Mouse (Mus musculus) MEL (cell line): ENCODE data around the gene Wasf2. TPM values are rescaled to one million over a fixed set of nuclear protein-coding genes. Genes with fewer than 3 reads are reported as not detected.
"Not testable (repeated sequence)": the region's sequence is repeated elsewhere in the genome, so short reads cannot be mapped to it uniquely, and the experiment has no call there.

Experiments used
- DNase-seq: peaks from one replicate; pipeline ENCODE4 v3.0.0; 2011; ENCODE audit warnings: low read depth, low spot score
- H3K27ac ChIP-seq: 2 replicates; pipeline ENCODE4 v1.5.1; 2012; ENCODE audit warnings: low read depth, mild to moderate bottlenecking, control low read depth, low read length, moderate library complexity; ENCODE audit not compliant: control insufficient read depth
- H3K27me3 ChIP-seq, 2 experiments: fragments of 150-350 bp in 1 of 2; sonication (generic) in 1 of 2; 2 replicates each; pipeline ENCODE4 v1.6.1; 2012; ENCODE audit warnings: low read length in 2 of 2, mild to moderate bottlenecking in 2 of 2, improper control_type of control experiment in 1 of 2, moderate library complexity in 1 of 2; ENCODE audit not compliant: insufficient read depth in 2 of 2, control insufficient read depth in 1 of 2
- H3K36me3 ChIP-seq, 2 experiments: 2 replicates each; pipeline ENCODE4 v1.6.1; 2012 to 2014; ENCODE audit warnings: low read length in 2 of 2, improper control_type of control experiment in 1 of 2, inconsistent platforms in 1 of 2, mild to moderate bottlenecking in 1 of 2; ENCODE audit not compliant: insufficient read depth in 2 of 2, control insufficient read depth in 1 of 2
- H3K4me1 ChIP-seq, 2 experiments: fragments of 150-350 bp in 1 of 2; sonication (generic) in 1 of 2; 2 replicates each; pipeline ENCODE4 v1.6.1; 2012; ENCODE audit warnings: low read length in 2 of 2, improper control_type of control experiment in 1 of 2, mild to moderate bottlenecking in 1 of 2; ENCODE audit not compliant: insufficient read depth in 2 of 2, control insufficient read depth in 1 of 2
- H3K4me3 ChIP-seq, 2 experiments: fragments of 150-350 bp in 1 of 2; sonication (generic) in 1 of 2; 2 replicates each; pipeline ENCODE4 v1.5.1; 2012; ENCODE audit warnings: low read depth in 2 of 2, low read length in 2 of 2, mild to moderate bottlenecking in 2 of 2, moderate library complexity in 2 of 2, control low read depth in 1 of 2, improper control_type of control experiment in 1 of 2; ENCODE audit not compliant: control insufficient read depth in 1 of 2, insufficient read depth in 1 of 2
- H3K79me2 ChIP-seq: 2 replicates; pipeline ENCODE4 v1.6.1; 2012; ENCODE audit warnings: mild to moderate bottlenecking, low read length, moderate library complexity; ENCODE audit not compliant: control insufficient read depth, poor library complexity, insufficient read depth
- H3K9ac ChIP-seq: 2 replicates; pipeline ENCODE4 v1.6.1; 2012; ENCODE audit warnings: low read depth, mild to moderate bottlenecking, control low read depth, low read length, moderate library complexity; ENCODE audit not compliant: control insufficient read depth, poor library complexity, severe bottlenecking
- H3K9me3 ChIP-seq: fragments of 150-350 bp; sonication (generic); replicated peaks from 2 replicates; pipeline ENCODE4 v1.6.1; 2012; ENCODE audit warnings: mild to moderate bottlenecking, low read length, improper control_type of control experiment, moderate library complexity; ENCODE audit not compliant: insufficient read depth
- BHLHE40 ChIP-seq: IDR thresholded peaks from 2 replicates; pipeline ENCODE4 v1.6.1; 2012; ENCODE audit warnings: low read depth, mild to moderate bottlenecking, inconsistent platforms, low read length, improper control_type of control experiment, borderline replicate concordance
- ELF1 ChIP-seq: IDR thresholded peaks from 2 replicates; pipeline ENCODE4 v1.6.1; 2014; ENCODE audit warnings: low read depth, mild to moderate bottlenecking, inconsistent platforms, low read length, improper control_type of control experiment, moderate library complexity
- EP300 ChIP-seq, 2 experiments: IDR thresholded peaks; 2 replicates each; pipeline ENCODE4 v1.6.1; 2011; ENCODE audit warnings: improper control_type of control experiment in 2 of 2, low read length in 2 of 2, low read depth in 1 of 2, mild to moderate bottlenecking in 1 of 2
- JUND ChIP-seq: IDR thresholded peaks from 2 replicates; pipeline ENCODE4 v1.6.1; 2011; ENCODE audit warnings: low read depth, mild to moderate bottlenecking, improper control_type of control experiment, low read length
- MAX ChIP-seq: IDR thresholded peaks from 2 replicates; pipeline ENCODE4 v1.6.1; 2011; ENCODE audit warnings: low read length, improper control_type of control experiment
- MEF2A ChIP-seq: IDR thresholded peaks from 2 replicates; pipeline ENCODE4 v1.6.1; 2014; ENCODE audit warnings: low read depth, mild to moderate bottlenecking, inconsistent platforms, low read length, improper control_type of control experiment; ENCODE audit not compliant: poor library complexity, insufficient replicate concordance, severe bottlenecking; ENCODE audit errors: extremely low read depth
- MYB ChIP-seq: IDR thresholded peaks from 2 replicates; pipeline ENCODE4 v1.6.1; 2011; ENCODE audit warnings: mild to moderate bottlenecking, low read depth, low read length, improper control_type of control experiment
- MYC ChIP-seq: IDR thresholded peaks from 2 replicates; pipeline ENCODE4 v1.6.1; 2011; ENCODE audit warnings: low read depth, mild to moderate bottlenecking, low read length, improper control_type of control experiment, moderate library complexity
- POLR2AphosphoS2 ChIP-seq: IDR thresholded peaks from 2 replicates; pipeline ENCODE4 v1.6.1; 2011; ENCODE audit warnings: low read length, improper control_type of control experiment
- RAD21 ChIP-seq: IDR thresholded peaks from 2 replicates; pipeline ENCODE4 v1.6.1; 2011; ENCODE audit warnings: mild to moderate bottlenecking, low read depth, low read length, improper control_type of control experiment
- TBP ChIP-seq: IDR thresholded peaks from 2 replicates; pipeline ENCODE4 v1.8.0; 2011; ENCODE audit warnings: low read depth, low read length, improper control_type of control experiment
- USF1 ChIP-seq: IDR thresholded peaks from 2 replicates; pipeline ENCODE4 v1.6.1; 2014; ENCODE audit warnings: low read depth, mild to moderate bottlenecking, inconsistent platforms, low read length, improper control_type of control experiment, moderate library complexity
- ZC3H11A ChIP-seq: IDR thresholded peaks from 2 replicates; pipeline ENCODE4 v1.6.1; 2012; ENCODE audit warnings: low read depth, mild to moderate bottlenecking, inconsistent platforms, low read length, improper control_type of control experiment
- ZKSCAN1 ChIP-seq: IDR thresholded peaks from 2 replicates; pipeline ENCODE4 v1.6.1; 2012; ENCODE audit warnings: low read depth, mild to moderate bottlenecking, inconsistent platforms, low read length, improper control_type of control experiment, moderate library complexity
- polyA plus RNA-seq, 2 experiments: library from polyadenylated mRNA; stranded (reverse) in 1 of 2; unstranded in 1 of 2; fragments of >175 nt in 1 of 2; fragments of >200 nt in 1 of 2; gene quantifications; 2 replicates each; pipeline versions ENCODE4 v1.2.1 to v1.2.4; 2012; ENCODE audit warnings: low replicate concordance in 2 of 2, low read depth in 1 of 2; ENCODE audit not compliant: insufficient read length in 2 of 2, insufficient read depth in 1 of 2, missing spikeins in 1 of 2
- total RNA-seq: library from RNA; depleted of rRNA; stranded (reverse); fragments of 300-350 nt; gene quantifications from 2 replicates; pipeline ENCODE4 v1.2.3, GENCODE M21; 2012

Wasf2 gene
- total and polyA plus RNA-seq, 3 experiments: 16.4 to 53.7 TPM; not detected in 1

DNA sequence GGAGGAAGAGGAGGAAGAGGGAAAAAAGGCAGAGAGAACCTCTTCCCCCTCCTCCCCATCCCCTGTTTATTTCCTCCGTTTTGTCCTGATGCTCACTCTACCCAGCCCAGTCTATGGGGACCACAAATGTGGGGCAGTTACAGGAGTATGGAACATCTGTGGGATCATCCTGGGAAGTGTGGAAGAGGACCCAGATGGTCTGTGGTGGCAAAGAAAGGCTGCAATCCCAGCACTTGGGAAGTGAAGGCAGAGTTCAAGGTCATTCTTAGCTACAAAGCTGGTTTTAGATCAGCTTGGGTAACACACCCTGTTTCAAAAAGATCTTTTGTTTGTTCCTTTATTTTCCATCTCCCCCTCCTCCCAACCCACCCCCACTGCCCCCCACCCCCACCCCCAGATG, 36.0 kb upstream of the Wasf2 start:
- Histone ChIP-seq H3K79me2 (no peaks in the 10 kb centered on the region), H3K4me3 (no peak overlapping the region), H3K27me3 (peaks cover 0 to 3% of the 10 kb centered on the region in 2 experiments; a peak in 2 of 4 replicates), H3K9ac (no peak overlapping the region), H3K9me3 (no peaks in the 10 kb centered on the region), H3K4me1 (peaks cover 0 to 7% of the 10 kb centered on the region in 2 experiments; a peak in 3 of 4 replicates), H3K36me3 (peaks cover 0 to 3% of the 10 kb centered on the region in 2 experiments; a peak in 1 of 4 replicates), H3K27ac (no peak overlapping the region)
- DNase-seq: no peak
- TF ChIP-seq EP300 (IDR thresholded peaks at IDR 0.05; ENCODE audit: low read depth in 1 of 2, low read length in 2 of 2) (no peak), ZKSCAN1 (no peak), MYC (no peak), MEF2A (no peak), ELF1 (no peak), MYB (no peak), RAD21 (no peak), USF1 (no peak), MAX (no peak)

DNA sequence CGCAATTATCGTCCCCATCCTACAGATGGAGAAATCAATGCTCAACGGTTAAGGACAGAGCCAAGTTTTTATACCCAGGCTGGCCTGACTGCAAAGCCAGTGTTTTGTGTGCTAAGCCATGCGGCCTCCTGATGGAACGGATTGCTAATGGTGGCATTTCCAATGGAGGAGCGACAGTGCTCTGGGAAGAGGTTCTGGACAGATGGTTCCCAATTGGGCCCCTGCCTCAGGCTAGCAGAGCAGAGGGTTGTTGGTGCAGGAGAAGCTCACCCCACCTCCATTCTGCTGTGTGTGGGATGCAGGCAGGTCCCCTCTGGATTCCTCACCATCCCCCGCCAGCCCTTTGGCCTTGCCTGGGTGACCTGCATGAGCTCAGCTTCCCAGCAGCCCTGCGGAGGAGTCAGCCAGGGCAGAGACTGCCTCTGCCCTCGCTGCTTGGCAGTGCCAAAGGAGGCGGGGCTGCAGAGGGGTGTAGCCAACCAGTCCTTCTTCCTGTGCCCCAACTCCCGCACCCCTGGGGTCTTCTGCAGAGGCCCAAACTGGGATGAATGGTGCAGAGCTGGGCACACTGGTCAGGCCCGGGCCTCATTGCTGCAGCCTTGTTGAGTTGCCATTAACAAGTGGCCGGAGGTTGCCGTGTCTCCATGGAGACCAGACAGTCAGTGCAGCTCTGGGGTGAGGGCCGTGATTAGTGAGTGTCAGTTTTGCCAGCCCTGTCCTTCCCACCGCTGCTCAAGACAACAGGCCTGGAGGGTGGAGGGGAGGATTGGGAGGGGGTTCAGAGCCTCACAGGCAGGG, 35.2 kb upstream of the Wasf2 start:
- no peaks in the 10 kb centered on the region for H3K79me2 ChIP-seq
- TF ChIP-seq TBP (no peak), ZC3H11A (no peak), MEF2A (no peak), ELF1 (no peak), MYB (no peak), POLR2AphosphoS2 (no peak), BHLHE40 (no peak), JUND (no peak)
- TF ChIP-seq, all 39 proteins: peak for 0
- Histone ChIP-seq H3K27me3 (peaks cover 0 to 3% of the 10 kb centered on the region in 2 experiments; a peak in 2 of 4 replicates), H3K4me1 (peaks cover 0 to 7% of the 10 kb centered on the region in 2 experiments; a peak in 3 of 4 replicates), H3K36me3 (peaks cover 0 to 3% of the 10 kb centered on the region in 2 experiments; a peak in 1 of 4 replicates), H3K4me3 (no peak overlapping the region), H3K27ac (no peak overlapping the region), H3K9me3 (no peaks in the 10 kb centered on the region), H3K9ac (no peak overlapping the region)
- no peak for DNase-seq

- not testable (repeated sequence) for H3K79me2 ChIP-seq, H3K27me3 ChIP-seq, H3K9ac ChIP-seq, H3K4me1 ChIP-seq, H3K4me3 ChIP-seq, DNase-seq, H3K9me3 ChIP-seq, H3K36me3 ChIP-seq, H3K27ac ChIP-seq
These were observed 34.6 kb upstream of the Wasf2 start for GRCm38 (mm10) chr4:133095734-133096065.

DNA sequence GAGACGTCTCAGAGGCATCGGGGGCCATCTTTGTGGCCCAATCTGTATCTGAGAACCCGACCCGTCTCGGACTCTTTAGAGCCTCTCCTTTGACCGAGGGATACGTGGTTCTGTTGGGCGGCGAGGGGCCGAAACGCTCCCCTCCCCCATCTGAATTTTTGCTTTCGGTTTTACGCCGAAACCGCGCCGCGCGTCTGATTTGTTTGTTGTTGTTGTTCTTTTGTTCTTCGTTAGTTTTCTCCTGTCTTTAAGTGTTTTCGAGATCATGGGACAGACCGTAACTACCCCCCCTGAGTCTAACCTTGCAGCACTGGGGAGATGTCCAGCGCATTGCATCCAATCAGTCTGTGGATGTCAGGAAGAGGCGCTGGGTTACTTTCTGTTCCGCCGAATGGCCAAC, 33.6 kb upstream of the Wasf2 start:
- not testable (repeated sequence) for H3K4me3 ChIP-seq, H3K27me3 ChIP-seq, H3K9ac ChIP-seq, H3K79me2 ChIP-seq, H3K4me1 ChIP-seq, H3K36me3 ChIP-seq, H3K27ac ChIP-seq, H3K9me3 ChIP-seq, DNase-seq
